Mouse (Mus musculus): ENCODE results near the gene Smok3c. TPM values are rescaled to one million over a fixed set of nuclear protein-coding genes. Genes with fewer than 3 reads are reported as not detected.
"Not testable (repeated sequence)": the region's sequence is repeated elsewhere in the genome, so short reads cannot be mapped to it uniquely, and the experiment has no call there.

Gene Smok3c
- polyA plus RNA-seq (2012; rRNA removed): 9.7 and 10.4 TPM in 2 replicates

- not testable (repeated sequence) for H3K36me3 ChIP-seq (ENCODE audit: control insufficient read depth, insufficient read depth, low read length); H3K27me3 ChIP-seq (ENCODE audit: control insufficient read depth, insufficient read depth, low read length); H3K4me1 ChIP-seq (ENCODE audit: control insufficient read depth, insufficient read depth, low read length); H3K4me3 ChIP-seq (ENCODE audit: control insufficient read depth, low read depth, low read length); H3K27ac ChIP-seq (ENCODE audit: control insufficient read depth, insufficient read depth, low read depth, low read length)
Measured at GRCm38 (mm10) chr5:138052894-138053293, at the start of gene Smok3c. Gene Smok3c, plus strand, starts transcription at chr5:138053194.

- no peaks in the 10 kb centered on the region for H3K27me3 ChIP-seq (ENCODE audit: control insufficient read depth, insufficient read depth, low read length)
- H3K27ac ChIP-seq (ENCODE audit: control insufficient read depth, insufficient read depth, low read depth, low read length): no peak overlapping the region
- no peak overlapping the region for H3K4me3 ChIP-seq (ENCODE audit: control insufficient read depth, low read depth, low read length)
- H3K36me3 ChIP-seq (ENCODE audit: control insufficient read depth, insufficient read depth, low read length): no peaks in the 10 kb centered on the region
- TF ChIP-seq POLR2A (IDR thresholded peaks at IDR 0.05; ENCODE audit: control insufficient read depth, low read depth, low read length) (no peak), CTCF (IDR thresholded peaks at IDR 0.05; ENCODE audit: control insufficient read depth, insufficient read depth, insufficient replicate concordance, low read depth, low read length) (no peak)
- H3K4me1 ChIP-seq (ENCODE audit: control insufficient read depth, insufficient read depth, low read length): no peaks in the 10 kb centered on the region
Measured at GRCm38 (mm10) chr5:138009437-138009836, 43.6 kb upstream of the Smok3c start.

- H3K27me3 ChIP-seq (ENCODE audit: control insufficient read depth, insufficient read depth, low read length): no peaks in the 10 kb centered on the region
- TF ChIP-seq POLR2A (IDR thresholded peaks at IDR 0.05; ENCODE audit: control insufficient read depth, low read depth, low read length): no peak
- no peak for TF ChIP-seq CTCF (IDR thresholded peaks at IDR 0.05; ENCODE audit: control insufficient read depth, insufficient read depth, insufficient replicate concordance, low read depth, low read length)
- no peaks in the 10 kb centered on the region for H3K36me3 ChIP-seq (ENCODE audit: control insufficient read depth, insufficient read depth, low read length)
- H3K4me3 ChIP-seq (ENCODE audit: control insufficient read depth, low read depth, low read length): no peak overlapping the region
- H3K27ac ChIP-seq (ENCODE audit: control insufficient read depth, insufficient read depth, low read depth, low read length): no peak overlapping the region
- H3K4me1 ChIP-seq (ENCODE audit: control insufficient read depth, insufficient read depth, low read length): no peaks in the 10 kb centered on the region
Measured at GRCm38 (mm10) chr5:138012382-138012781, 40.6 kb upstream of the Smok3c start.

- H3K27me3 ChIP-seq (ENCODE audit: control insufficient read depth, insufficient read depth, low read length): no peaks in the 10 kb centered on the region
- H3K36me3 ChIP-seq (ENCODE audit: control insufficient read depth, insufficient read depth, low read length): no peaks in the 10 kb centered on the region
- TF ChIP-seq POLR2A (IDR thresholded peaks at IDR 0.05; ENCODE audit: control insufficient read depth, low read depth, low read length): no peak
- no peak for TF ChIP-seq CTCF (IDR thresholded peaks at IDR 0.05; ENCODE audit: control insufficient read depth, insufficient read depth, insufficient replicate concordance, low read depth, low read length)
- H3K27ac ChIP-seq (ENCODE audit: control insufficient read depth, insufficient read depth, low read depth, low read length): no peak overlapping the region
- H3K4me1 ChIP-seq (ENCODE audit: control insufficient read depth, insufficient read depth, low read length): no peaks in the 10 kb centered on the region
- H3K4me3 ChIP-seq (ENCODE audit: control insufficient read depth, low read depth, low read length): no peak overlapping the region
Measured at GRCm38 (mm10) chr5:138016530-138016929, 36.5 kb upstream of the Smok3c start.

- TF ChIP-seq CTCF (IDR thresholded peaks at IDR 0.05; ENCODE audit: control insufficient read depth, insufficient read depth, insufficient replicate concordance, low read depth, low read length): no peak
- no peak for TF ChIP-seq POLR2A (IDR thresholded peaks at IDR 0.05; ENCODE audit: control insufficient read depth, low read depth, low read length)
- no peaks in the 10 kb centered on the region for H3K36me3 ChIP-seq (ENCODE audit: control insufficient read depth, insufficient read depth, low read length)
- no peak overlapping the region for H3K27ac ChIP-seq (ENCODE audit: control insufficient read depth, insufficient read depth, low read depth, low read length)
- H3K4me1 ChIP-seq (ENCODE audit: control insufficient read depth, insufficient read depth, low read length): no peaks in the 10 kb centered on the region
- no peaks in the 10 kb centered on the region for H3K27me3 ChIP-seq (ENCODE audit: control insufficient read depth, insufficient read depth, low read length)
- H3K4me3 ChIP-seq (ENCODE audit: control insufficient read depth, low read depth, low read length): no peak overlapping the region
Measured at GRCm38 (mm10) chr5:138016997-138017396, 36.0 kb upstream of the Smok3c start.

- not testable (repeated sequence) for H3K4me3 ChIP-seq (ENCODE audit: control insufficient read depth, low read depth, low read length); H3K4me1 ChIP-seq (ENCODE audit: control insufficient read depth, insufficient read depth, low read length); H3K27ac ChIP-seq (ENCODE audit: control insufficient read depth, insufficient read depth, low read depth, low read length); H3K36me3 ChIP-seq (ENCODE audit: control insufficient read depth, insufficient read depth, low read length); H3K27me3 ChIP-seq (ENCODE audit: control insufficient read depth, insufficient read depth, low read length)
Measured at GRCm38 (mm10) chr5:138019577-138019976, 33.4 kb upstream of the Smok3c start.

GRCm38 (mm10) chr5:138020961-138021479 is 32.0 kb upstream of the Smok3c start, which contains the start of the genes Smok3a and Smok3b:
Gene Smok3a, plus strand, starts transcription at chr5:138021261.
Gene Smok3b, plus strand, starts transcription at chr5:138021429.
- not testable (repeated sequence) for H3K27me3 ChIP-seq (ENCODE audit: control insufficient read depth, insufficient read depth, low read length); H3K4me1 ChIP-seq (ENCODE audit: control insufficient read depth, insufficient read depth, low read length)

GRCm38 (mm10) chr5:138073803-138074202 is 20.8 kb downstream of the Smok3c start:
- H3K27me3 ChIP-seq (ENCODE audit: control insufficient read depth, insufficient read depth, low read length): no peaks in the 10 kb centered on the region
- no peak overlapping the region for H3K4me3 ChIP-seq (ENCODE audit: control insufficient read depth, low read depth, low read length)
- no peaks in the 10 kb centered on the region for H3K36me3 ChIP-seq (ENCODE audit: control insufficient read depth, insufficient read depth, low read length)

More at GRCm38 (mm10) chr5:138020961-138021479, 32.0 kb upstream of the Smok3c start, which contains the start of the genes Smok3a and Smok3b:
- peak within 1 kb of the TSS; percentile 35; the same call in 1 of the 2 replicates for H3K4me3 ChIP-seq (ENCODE audit: control insufficient read depth, low read depth, low read length)
- H3K36me3 ChIP-seq (ENCODE audit: control insufficient read depth, insufficient read depth, low read length); H3K27ac ChIP-seq (ENCODE audit: control insufficient read depth, insufficient read depth, low read depth, low read length): not testable (repeated sequence)

More at GRCm38 (mm10) chr5:138073803-138074202, 20.8 kb downstream of the Smok3c start:
- Histone ChIP-seq H3K4me1 (ENCODE audit: control insufficient read depth, insufficient read depth, low read length) (no peaks in the 10 kb centered on the region), H3K27ac (ENCODE audit: control insufficient read depth, insufficient read depth, low read depth, low read length) (no peak overlapping the region)
- TF ChIP-seq CTCF (IDR thresholded peaks at IDR 0.05; ENCODE audit: control insufficient read depth, insufficient read depth, insufficient replicate concordance, low read depth, low read length) (no peak), POLR2A (IDR thresholded peaks at IDR 0.05; ENCODE audit: control insufficient read depth, low read depth, low read length) (no peak)
